Mouse (Mus musculus): Measurements from ENCODE around the gene Slc13a3.
"Not testable (repeated sequence)": the region's sequence is repeated elsewhere in the genome, so short reads cannot be mapped to it uniquely, and the experiment has no call there.

Gene Slc13a3

GRCm38 (mm10) chr2:165473003-165473402 lies at the start of gene Slc13a3:
Slc13a3 (minus strand) TSS chr2:165473230.
- DNase-seq = no peak

- no peak for DNase-seq
These were observed 42.2 kb upstream of the Slc13a3 start for GRCm38 (mm10) chr2:165515178-165515728.

GRCm38 (mm10) chr2:165512870-165513600 lies 40.0 kb upstream of the Slc13a3 start:
- DNase-seq = peak in 1 of 2 experiments; percentile 15

GRCm38 (mm10) chr2:165512426-165512825 lies 39.4 kb upstream of the Slc13a3 start:
- no peak for DNase-seq

GRCm38 (mm10) chr2:165511530-165511929 lies 38.5 kb upstream of the Slc13a3 start:
- not testable (repeated sequence) for DNase-seq

- DNase-seq = not testable (repeated sequence)
These were observed 38.0 kb upstream of the Slc13a3 start for GRCm38 (mm10) chr2:165510914-165511458.

GRCm38 (mm10) chr2:165510466-165510865 lies 37.4 kb upstream of the Slc13a3 start:
- DNase-seq = no peak

- no peak for DNase-seq
These were observed 36.7 kb upstream of the Slc13a3 start for GRCm38 (mm10) chr2:165509686-165510085.

GRCm38 (mm10) chr2:165503259-165504203 lies 30.5 kb upstream of the Slc13a3 start, which contains the start of gene Slc2a10:
Slc2a10 (plus strand) TSS chr2:165503787.
- peak in 1 of 2 experiments; percentile 33 for DNase-seq

GRCm38 (mm10) chr2:165498816-165499215 lies 25.8 kb upstream of the Slc13a3 start:
- no peak for DNase-seq

GRCm38 (mm10) chr2:165497706-165498275 lies 24.8 kb upstream of the Slc13a3 start:
- DNase-seq = no peak

- peak; percentile 32 to 56 for DNase-seq
These were observed 23.2 kb upstream of the Slc13a3 start for GRCm38 (mm10) chr2:165496251-165496650.

- DNase-seq = no peak
These were observed 21.5 kb upstream of the Slc13a3 start for GRCm38 (mm10) chr2:165494495-165494894.

GRCm38 (mm10) chr2:165493587-165494210 lies 20.7 kb upstream of the Slc13a3 start:
- peak; percentile 37 to 42 for DNase-seq

GRCm38 (mm10) chr2:165492648-165493553 lies 19.9 kb upstream of the Slc13a3 start, which contains the start of gene Trp53rka:
Trp53rka (minus strand) TSS chr2:165493324.
- DNase-seq = peak; percentile 86 to 89

- peak; percentile 73 to 84 for DNase-seq
These were observed 14.0 kb upstream of the Slc13a3 start for GRCm38 (mm10) chr2:165486881-165487535.

GRCm38 (mm10) chr2:165486401-165486800 lies 13.4 kb upstream of the Slc13a3 start:
- DNase-seq = peak in 1 of 2 experiments; percentile 43

GRCm38 (mm10) chr2:165485826-165486225 lies 12.8 kb upstream of the Slc13a3 start:
- DNase-seq = no peak

- DNase-seq = no peak
These were observed 11.1 kb upstream of the Slc13a3 start for GRCm38 (mm10) chr2:165484152-165484551.

GRCm38 (mm10) chr2:165482003-165482402 lies 9.0 kb upstream of the Slc13a3 start:
- DNase-seq = no peak
